Mouse (Mus musculus): ENCODE measurements around the gene Ing2. TPM values are rescaled to one million over a fixed set of nuclear protein-coding genes. Genes with fewer than 3 reads are reported as not detected.

Gene Ing2
- total RNA-seq, 2 experiments from 2014 or later, result 33.7 to 37.4 TPM

Other genes with a start within 250 kb of the Ing2 start
- gene Stox2, start 229.2 kb downstream of the Ing2 start, total RNA-seq (2021), result 10 to 100 TPM; 72.0 to 89.5 TPM
- 10 to 100 TPM; 52.9 to 53.6 TPM for gene Trappc11, start 142.1 kb downstream of the Ing2 start, total RNA-seq (2021)
- 10 to 100 TPM; 31.4 to 33.8 TPM for gene Rwdd4a, start 141.9 kb downstream of the Ing2 start, total RNA-seq (2021)
- 10 to 100 TPM; 15.1 to 16.5 TPM for gene Cdkn2aip, start 38.4 kb upstream of the Ing2 start, total RNA-seq (2021)
- gene Cldn24, start 146.6 kb upstream of the Ing2 start, total RNA-seq (2021), result not detected
- gene Cldn22, start 148.9 kb upstream of the Ing2 start, total RNA-seq (2021), result 1 to 10 TPM; 3.8 to 4.2 TPM